Mouse (Mus musculus): ENCODE measurements around the gene Mcu. TPM values are rescaled to one million over a fixed set of nuclear protein-coding genes. Genes with fewer than 3 reads are reported as not detected.

Gene Mcu
- polyA plus RNA-seq, 1 experiment from 2014 or later, result 57.2 TPM

GRCm38 (mm10) chr10:59568665-59569480 lies 47.6 kb downstream of the Mcu start:
- Histone ChIP-seq H3K4me3 (ENCODE audit: low read depth, low read length) (no peak overlapping the region), H3K9ac (ENCODE audit: low read length) (no peak overlapping the region), H3K27me3 (ENCODE audit: control insufficient read depth, insufficient read depth, low read length) (no peaks in the 10 kb centered on the region), H3K4me1 (replicated peaks; ENCODE audit: control insufficient read depth, insufficient read depth) (peaks cover 10% of the 10 kb centered on the region; the same call in 1 of the 2 replicates), H3K36me3 (ENCODE audit: control insufficient read depth, insufficient read depth, low read length) (0 out of 2 replicates have a peak, but pooled peaks cover 2% of the 10 kb centered on the region), H3K9me3 (ENCODE audit: control insufficient read depth, low read length) (no peaks in the 10 kb centered on the region), H3K27ac (replicated peaks) (no peak overlapping the region), H3K4me2 (replicated peaks; ENCODE audit: low read depth) (no peak overlapping the region)
- 62% methylated on average over 10 of the region's 10 CpGs for WGBS
- DNase-seq (ENCODE audit: low spot score), result no peak
- ATAC-seq (ENCODE audit: low FRiP score, low TSS enrichment), result no peak
- TF ChIP-seq EP300 (optimal IDR thresholded peaks at IDR 0.05) (no peak), CTCF (IDR thresholded peaks at IDR 0.05; ENCODE audit: low read depth) (no peak)

- Histone ChIP-seq H3K4me3 (ENCODE audit: low read depth, low read length) (no peak overlapping the region), H3K4me1 (replicated peaks; ENCODE audit: control insufficient read depth, insufficient read depth) (peaks cover 8% of the 10 kb centered on the region; the same call in 1 of the 2 replicates), H3K27me3 (ENCODE audit: control insufficient read depth, insufficient read depth, low read length) (no peaks in the 10 kb centered on the region), H3K36me3 (ENCODE audit: control insufficient read depth, insufficient read depth, low read length) (0 out of 2 replicates have a peak, but pooled peaks cover 2% of the 10 kb centered on the region), H3K9ac (ENCODE audit: low read length) (no peak overlapping the region), H3K27ac (replicated peaks) (no peak overlapping the region), H3K9me3 (ENCODE audit: control insufficient read depth, low read length) (no peaks in the 10 kb centered on the region), H3K4me2 (replicated peaks; ENCODE audit: low read depth) (no peak overlapping the region)
- TF ChIP-seq EP300 (optimal IDR thresholded peaks at IDR 0.05) (no peak), CTCF (IDR thresholded peaks at IDR 0.05; ENCODE audit: low read depth) (no peak)
- no peak for ATAC-seq (ENCODE audit: low FRiP score, low TSS enrichment)
- DNase-seq (ENCODE audit: low spot score), result no peak
- WGBS, result 84% methylated on average over 13 of the region's 13 CpGs
Measured at GRCm38 (mm10) chr10:59566968-59567367, 49.5 kb downstream of the Mcu start.

- no peak overlapping the region for H3K9ac ChIP-seq (ENCODE audit: low read length)
- H3K27me3 ChIP-seq (ENCODE audit: control insufficient read depth, insufficient read depth, low read length), result no peaks in the 10 kb centered on the region
- 52% methylated on average over 2 of the region's 2 CpGs for WGBS
- H3K27ac ChIP-seq (replicated peaks), result peak overlapping the region; percentile 53; the same call in 1 of the 2 replicates
- TF ChIP-seq EP300 (optimal IDR thresholded peaks at IDR 0.05), result no peak
- TF ChIP-seq CTCF (IDR thresholded peaks at IDR 0.05; ENCODE audit: low read depth), result no peak
- no peak for ATAC-seq (ENCODE audit: low FRiP score, low TSS enrichment)
- 0 out of 2 replicates have a peak, but pooled peaks cover 8% of the 10 kb centered on the region for H3K4me1 ChIP-seq (replicated peaks; ENCODE audit: control insufficient read depth, insufficient read depth)
- H3K36me3 ChIP-seq (ENCODE audit: control insufficient read depth, insufficient read depth, low read length), result 0 out of 2 replicates have a peak, but pooled peaks cover 2% of the 10 kb centered on the region
- H3K4me2 ChIP-seq (replicated peaks; ENCODE audit: low read depth), result no peak overlapping the region
- no peak for DNase-seq (ENCODE audit: low spot score)
- H3K9me3 ChIP-seq (ENCODE audit: control insufficient read depth, low read length), result no peaks in the 10 kb centered on the region
- H3K4me3 ChIP-seq (ENCODE audit: low read depth, low read length), result no peak overlapping the region
Measured at GRCm38 (mm10) chr10:59565995-59566410, 50.5 kb downstream of the Mcu start.

- ATAC-seq (ENCODE audit: low FRiP score, low TSS enrichment) (no peak), DNase-seq (ENCODE audit: low spot score) (no peak)
- no peaks in the 10 kb centered on the region for H3K27me3 ChIP-seq (ENCODE audit: control insufficient read depth, insufficient read depth, low read length)
- no peak overlapping the region for H3K4me2 ChIP-seq (replicated peaks; ENCODE audit: low read depth)
- H3K9me3 ChIP-seq (ENCODE audit: control insufficient read depth, low read length), result no peaks in the 10 kb centered on the region
- no peak overlapping the region for H3K9ac ChIP-seq (ENCODE audit: low read length)
- H3K4me3 ChIP-seq (ENCODE audit: low read depth, low read length), result no peak overlapping the region
- WGBS, result 73% methylated on average over 5 of the region's 5 CpGs
- 0 out of 2 replicates have a peak, but pooled peaks cover 5% of the 10 kb centered on the region for H3K4me1 ChIP-seq (replicated peaks; ENCODE audit: control insufficient read depth, insufficient read depth)
- H3K27ac ChIP-seq (replicated peaks), result no peak overlapping the region
- H3K36me3 ChIP-seq (ENCODE audit: control insufficient read depth, insufficient read depth, low read length), result 0 out of 2 replicates have a peak, but pooled peaks cover 2% of the 10 kb centered on the region
- no peak for TF ChIP-seq CTCF (IDR thresholded peaks at IDR 0.05; ENCODE audit: low read depth)
- no peak for TF ChIP-seq EP300 (optimal IDR thresholded peaks at IDR 0.05)
Measured at GRCm38 (mm10) chr10:59564551-59564950, 51.9 kb downstream of the Mcu start.

- Histone ChIP-seq H3K4me3 (ENCODE audit: low read depth, low read length) (no peak overlapping the region), H3K4me1 (replicated peaks; ENCODE audit: control insufficient read depth, insufficient read depth) (0 out of 2 replicates have a peak, but pooled peaks cover 4% of the 10 kb centered on the region), H3K4me2 (replicated peaks; ENCODE audit: low read depth) (no peak overlapping the region), H3K27ac (replicated peaks) (no peak overlapping the region), H3K36me3 (ENCODE audit: control insufficient read depth, insufficient read depth, low read length) (0 out of 2 replicates have a peak, but pooled peaks cover 2% of the 10 kb centered on the region), H3K9me3 (ENCODE audit: control insufficient read depth, low read length) (no peaks in the 10 kb centered on the region), H3K9ac (ENCODE audit: low read length) (no peak overlapping the region), H3K27me3 (ENCODE audit: control insufficient read depth, insufficient read depth, low read length) (no peaks in the 10 kb centered on the region)
- no peak for TF ChIP-seq CTCF (IDR thresholded peaks at IDR 0.05; ENCODE audit: low read depth)
- no peak for TF ChIP-seq EP300 (optimal IDR thresholded peaks at IDR 0.05)
- WGBS, result 64% methylated on average over 4 of the region's 4 CpGs
- no peak for DNase-seq (ENCODE audit: low spot score)
- ATAC-seq (ENCODE audit: low FRiP score, low TSS enrichment), result no peak
Measured at GRCm38 (mm10) chr10:59562511-59562910, 54.0 kb downstream of the Mcu start.

- DNase-seq (ENCODE audit: low spot score) (no peak), ATAC-seq (ENCODE audit: low FRiP score, low TSS enrichment) (no peak)
- WGBS, result 86% methylated on average over 5 of the region's 5 CpGs
- Histone ChIP-seq H3K4me1 (replicated peaks; ENCODE audit: control insufficient read depth, insufficient read depth) (no peaks in the 10 kb centered on the region), H3K4me3 (ENCODE audit: low read depth, low read length) (no peak overlapping the region), H3K27ac (replicated peaks) (no peak overlapping the region), H3K9ac (ENCODE audit: low read length) (no peak overlapping the region), H3K9me3 (ENCODE audit: control insufficient read depth, low read length) (no peaks in the 10 kb centered on the region), H3K27me3 (ENCODE audit: control insufficient read depth, insufficient read depth, low read length) (no peaks in the 10 kb centered on the region), H3K36me3 (ENCODE audit: control insufficient read depth, insufficient read depth, low read length) (no peaks in the 10 kb centered on the region), H3K4me2 (replicated peaks; ENCODE audit: low read depth) (no peak overlapping the region)
- TF ChIP-seq CTCF (IDR thresholded peaks at IDR 0.05; ENCODE audit: low read depth) (no peak), EP300 (optimal IDR thresholded peaks at IDR 0.05) (no peak)
Measured at GRCm38 (mm10) chr10:59560126-59560525, 56.4 kb downstream of the Mcu start.

Data from stomach, postnatal 0 days (tissue).